Mouse (Mus musculus) c-Kit-positive CD71-positive TER-119-positive erythroid progenitor cells, embryonic 14.5 days (primary cell): Measurements from ENCODE around the gene Stc2.

Experiments
- DNase-seq: peaks from one replicate; pipeline ENCODE4 v3.0.0-alpha.2; 2013; ENCODE audit warnings: low spot score

Stc2 gene

GRCm38 (mm10) chr11:31369648-31370286 is at the start of gene Stc2:
Gene Stc2, minus strand, starts transcription at chr11:31370074.
- DNase-seq = no peak

GRCm38 (mm10) chr11:31417071-31417470 is 47.2 kb upstream of the Stc2 start:
- DNase-seq = no peak

- no peak for DNase-seq
Observed at GRCm38 (mm10) chr11:31412376-31412775, 42.5 kb upstream of the Stc2 start.

- no peak for DNase-seq
Observed at GRCm38 (mm10) chr11:31406736-31407135, 36.9 kb upstream of the Stc2 start.

GRCm38 (mm10) chr11:31403080-31403479 is 33.2 kb upstream of the Stc2 start:
- no peak for DNase-seq

- DNase-seq = no peak
Observed at GRCm38 (mm10) chr11:31398604-31399003, 28.7 kb upstream of the Stc2 start.

GRCm38 (mm10) chr11:31396638-31397417 is 27.0 kb upstream of the Stc2 start:
- no peak for DNase-seq

GRCm38 (mm10) chr11:31394026-31394425 is 24.2 kb upstream of the Stc2 start:
- no peak for DNase-seq

GRCm38 (mm10) chr11:31392340-31392739 is 22.5 kb upstream of the Stc2 start:
- DNase-seq = no peak

GRCm38 (mm10) chr11:31388890-31389289 is 19.0 kb upstream of the Stc2 start:
- DNase-seq = no peak

GRCm38 (mm10) chr11:31387526-31387925 is 17.7 kb upstream of the Stc2 start:
- no peak for DNase-seq

- no peak for DNase-seq
Observed at GRCm38 (mm10) chr11:31386571-31386970, 16.7 kb upstream of the Stc2 start.

GRCm38 (mm10) chr11:31383968-31384367 is 14.1 kb upstream of the Stc2 start:
- DNase-seq = no peak

GRCm38 (mm10) chr11:31382145-31382544 is 12.3 kb upstream of the Stc2 start:
- DNase-seq = no peak

- DNase-seq = peak; percentile 64
Observed at GRCm38 (mm10) chr11:31373438-31373837, 3.6 kb upstream of the Stc2 start.

- no peak for DNase-seq
Observed at GRCm38 (mm10) chr11:31372206-31372605, 2.3 kb upstream of the Stc2 start.

- DNase-seq = no peak
Observed at GRCm38 (mm10) chr11:31371256-31371838, 1.5 kb upstream of the Stc2 start.

- DNase-seq = no peak
Observed at GRCm38 (mm10) chr11:31370436-31371230, 759 bp upstream of the Stc2 start.

- no peak for DNase-seq
Observed at GRCm38 (mm10) chr11:31368965-31369647, 768 bp downstream of the Stc2 start.

GRCm38 (mm10) chr11:31368252-31368964 is 1.5 kb downstream of the Stc2 start:
- no peak for DNase-seq

GRCm38 (mm10) chr11:31366827-31367226 is 3.0 kb downstream of the Stc2 start:
- DNase-seq = no peak
